Mouse (Mus musculus): ENCODE measurements at regions not wholly inside any gene's neighbourhood (a gene's known extent, or its start where the extent isn't known, plus 50 kb on each side); places are given as distances from the start of the nearest gene placed in this dataset.

DNA sequence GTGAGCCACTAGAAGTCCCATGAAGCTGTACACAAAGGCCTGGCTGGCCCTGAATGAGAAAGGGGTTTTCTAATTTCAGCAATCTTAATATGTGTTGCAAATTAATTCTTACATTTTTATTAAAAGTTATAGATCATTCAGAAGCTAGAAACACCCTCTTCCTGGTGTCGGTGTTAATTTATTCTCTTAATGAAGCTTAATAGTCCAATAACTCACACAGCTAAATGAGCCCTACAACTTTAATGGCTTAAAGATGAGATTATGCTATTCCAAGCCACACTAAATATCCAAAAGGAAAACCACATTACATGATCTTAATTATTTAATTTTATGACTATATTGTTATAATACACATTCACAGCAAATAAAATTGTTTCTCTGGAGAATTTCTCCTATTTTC, 585.7 kb downstream of the Basp1 start:
- H3K4me1 ChIP-seq = no peaks in the 10 kb centered on the region
- H3K27ac ChIP-seq (replicated peaks) = no peak overlapping the region
- no peaks in the 10 kb centered on the region for H3K36me3 ChIP-seq
- no peaks in the 10 kb centered on the region for H3K9me3 ChIP-seq (replicated peaks)
- DNase-seq (ENCODE audit: low spot score) = no peak
- WGBS = 91% methylated on average over 1 of the region's 1 CpGs
- no peaks in the 10 kb centered on the region for H3K27me3 ChIP-seq (ENCODE audit: low read depth, poor library complexity, severe bottlenecking)
- no peak overlapping the region for H3K4me3 ChIP-seq

- Histone ChIP-seq H3K36me3 (no peaks in the 10 kb centered on the region), H3K27me3 (ENCODE audit: low read depth, poor library complexity, severe bottlenecking) (no peaks in the 10 kb centered on the region), H3K4me1 (no peaks in the 10 kb centered on the region), H3K27ac (replicated peaks) (no peak overlapping the region), H3K4me3 (no peak overlapping the region), H3K9me3 (replicated peaks) (no peaks in the 10 kb centered on the region)
- DNase-seq (ENCODE audit: low spot score) = no peak
Observed at GRCm38 (mm10) chr15:24827259-24827658, 586.3 kb downstream of the Basp1 start.

DNA sequence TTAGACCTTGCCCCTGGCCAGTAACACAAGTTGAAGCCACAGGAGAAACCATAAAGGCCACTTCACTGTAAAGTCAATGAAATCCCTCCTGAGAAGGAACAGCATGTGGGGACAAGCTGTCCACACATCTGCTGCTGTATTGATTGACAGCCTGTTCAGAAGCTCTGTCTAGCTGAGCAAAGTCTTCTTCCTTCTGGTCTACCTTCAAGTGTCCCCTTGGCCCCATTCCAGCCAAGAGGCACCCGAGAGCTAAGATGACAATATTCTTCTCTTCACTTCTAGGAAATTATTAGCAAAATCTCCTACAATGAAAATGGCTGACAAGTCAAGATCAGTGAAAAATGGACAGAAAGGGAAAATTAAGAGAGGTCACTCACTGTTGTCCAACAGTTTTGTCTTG, 616.7 kb downstream of the Basp1 start:
- DNase-seq (ENCODE audit: low spot score) = peak; percentile 15
- Histone ChIP-seq H3K4me3 (no peak overlapping the region), H3K36me3 (no peaks in the 10 kb centered on the region), H3K9me3 (replicated peaks) (no peaks in the 10 kb centered on the region), H3K27ac (replicated peaks) (no peak overlapping the region), H3K4me1 (no peaks in the 10 kb centered on the region), H3K27me3 (ENCODE audit: low read depth, poor library complexity, severe bottlenecking) (no peaks in the 10 kb centered on the region)
- WGBS = 87% methylated on average over 1 of the region's 1 CpGs

DNA sequence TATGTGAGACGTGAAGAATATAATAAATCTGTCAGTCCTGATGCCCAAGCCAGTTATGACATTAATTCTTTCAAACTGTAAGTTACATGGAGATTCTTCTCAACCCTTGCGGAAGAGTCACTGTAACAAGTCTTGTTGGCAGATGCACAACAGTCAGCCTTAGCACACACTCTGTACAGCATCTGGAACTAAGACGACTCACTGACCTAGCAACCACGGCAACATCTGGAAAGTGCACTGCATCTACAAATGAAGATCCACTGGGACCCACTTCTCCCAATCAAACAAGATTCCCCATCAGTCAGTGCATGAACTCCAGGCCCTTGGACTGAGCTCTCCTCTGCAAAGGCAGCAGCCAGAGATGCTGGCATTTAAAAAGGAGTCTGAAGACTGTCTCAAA, 620.2 kb downstream of the Basp1 start:
- Histone ChIP-seq H3K4me1 (no peaks in the 10 kb centered on the region), H3K36me3 (no peaks in the 10 kb centered on the region), H3K9me3 (replicated peaks) (no peaks in the 10 kb centered on the region), H3K27me3 (ENCODE audit: low read depth, poor library complexity, severe bottlenecking) (no peaks in the 10 kb centered on the region), H3K4me3 (no peak overlapping the region), H3K27ac (replicated peaks) (no peak overlapping the region)
- WGBS = 87% methylated on average over 4 of the region's 4 CpGs
- no peak for DNase-seq (ENCODE audit: low spot score)

GRCm38 (mm10) chr15:24786336-24786735, 627.2 kb downstream of the Basp1 start:
- no peak overlapping the region for H3K27ac ChIP-seq (replicated peaks)
- DNase-seq (ENCODE audit: low spot score) = no peak
- H3K4me3 ChIP-seq = no peak overlapping the region
- no peaks in the 10 kb centered on the region for H3K36me3 ChIP-seq
- H3K27me3 ChIP-seq (ENCODE audit: low read depth, poor library complexity, severe bottlenecking) = no peaks in the 10 kb centered on the region
- no peaks in the 10 kb centered on the region for H3K9me3 ChIP-seq (replicated peaks)
- WGBS = 83% methylated on average over 3 of the region's 3 CpGs
- H3K4me1 ChIP-seq = no peaks in the 10 kb centered on the region

DNA sequence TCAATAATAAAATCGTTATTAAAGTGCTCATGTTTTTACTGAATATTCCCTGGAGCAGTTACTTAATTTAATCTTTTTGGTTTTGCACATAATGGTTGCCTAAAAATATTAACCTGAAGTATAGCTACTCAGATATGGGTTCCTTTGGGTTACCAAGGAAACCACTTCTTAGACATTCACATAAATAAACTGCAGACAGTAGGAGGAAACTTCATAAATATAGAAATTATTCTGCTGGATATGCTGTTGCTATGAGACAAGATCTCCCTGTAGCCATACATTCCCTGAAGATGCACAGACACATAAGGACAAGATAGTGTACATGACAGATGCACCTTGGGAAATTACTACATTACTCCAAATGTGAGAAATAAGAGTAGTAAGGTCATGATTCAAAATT, 635.3 kb downstream of the Basp1 start:
- 81% methylated on average over 1 of the region's 1 CpGs for WGBS
- H3K4me1 ChIP-seq = no peaks in the 10 kb centered on the region
- H3K4me3 ChIP-seq = no peak overlapping the region
- H3K9me3 ChIP-seq (replicated peaks) = no peaks in the 10 kb centered on the region
- no peak for DNase-seq (ENCODE audit: low spot score)
- no peaks in the 10 kb centered on the region for H3K36me3 ChIP-seq
- no peak overlapping the region for H3K27ac ChIP-seq (replicated peaks)
- no peaks in the 10 kb centered on the region for H3K27me3 ChIP-seq (ENCODE audit: low read depth, poor library complexity, severe bottlenecking)

DNA sequence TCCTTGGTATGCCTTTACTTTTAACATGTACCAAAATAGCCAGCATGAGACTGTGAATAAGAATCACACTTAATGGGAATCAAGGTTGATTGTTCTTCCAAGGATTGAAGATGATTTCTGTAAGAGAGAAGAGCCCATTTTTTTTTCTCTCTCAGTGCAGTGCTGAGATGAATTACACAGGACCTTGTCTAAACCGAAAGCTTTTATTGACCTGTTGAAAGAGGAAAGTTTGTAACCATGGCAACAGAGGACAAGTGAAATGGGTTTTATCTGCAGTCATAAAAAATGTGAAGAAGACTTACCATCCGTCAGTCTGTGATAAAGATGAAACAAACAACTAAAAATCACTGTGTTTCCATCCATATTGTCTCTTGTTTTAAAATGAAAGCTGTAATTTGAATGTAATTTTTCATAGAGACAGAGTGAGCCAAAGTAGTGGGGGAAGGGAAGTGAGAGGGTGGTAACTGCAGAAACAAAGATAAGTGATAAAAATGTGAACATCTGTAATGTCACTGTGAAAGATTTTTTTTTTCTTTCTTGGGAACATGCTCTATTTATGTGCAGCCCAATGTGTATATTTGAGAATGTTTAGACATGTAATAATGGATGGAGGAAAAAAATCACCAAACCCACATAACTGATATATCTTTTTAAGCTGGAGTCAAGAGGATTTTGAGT, 661.9 kb downstream of the Basp1 start:
- H3K9me3 ChIP-seq (replicated peaks) = no peaks in the 10 kb centered on the region
- 38% methylated on average over 2 of the region's 2 CpGs for WGBS
- no peak overlapping the region for H3K27ac ChIP-seq (replicated peaks)
- no peaks in the 10 kb centered on the region for H3K27me3 ChIP-seq (ENCODE audit: low read depth, poor library complexity, severe bottlenecking)
- no peak for DNase-seq (ENCODE audit: low spot score)
- peaks cover 13% of the 10 kb centered on the region for H3K4me1 ChIP-seq
- no peaks in the 10 kb centered on the region for H3K36me3 ChIP-seq
- H3K4me3 ChIP-seq = no peak overlapping the region

DNA sequence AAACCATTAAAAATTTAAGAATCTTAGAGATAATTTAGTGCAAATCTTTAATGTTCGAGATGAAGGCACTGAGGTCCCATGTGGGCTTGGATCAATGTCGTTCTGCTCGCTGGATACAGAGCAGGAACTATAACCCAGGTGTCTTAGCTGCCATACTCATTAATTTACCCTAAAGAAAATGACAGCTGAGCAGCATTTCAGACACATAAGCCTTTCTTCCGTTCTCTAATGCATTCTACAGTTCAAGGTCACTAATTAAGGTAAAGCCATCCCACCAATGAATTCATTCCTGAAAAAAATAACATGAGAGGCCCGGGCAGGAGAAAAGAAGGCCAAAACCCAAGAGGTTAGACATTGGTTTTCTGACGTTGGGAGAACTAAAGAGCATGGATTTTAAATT, 670.3 kb downstream of the Basp1 start:
- no peak for DNase-seq (ENCODE audit: low spot score)
- Histone ChIP-seq H3K4me1 (no peaks in the 10 kb centered on the region), H3K27ac (replicated peaks) (no peak overlapping the region), H3K27me3 (ENCODE audit: low read depth, poor library complexity, severe bottlenecking) (no peaks in the 10 kb centered on the region), H3K9me3 (replicated peaks) (no peaks in the 10 kb centered on the region), H3K4me3 (no peak overlapping the region), H3K36me3 (no peaks in the 10 kb centered on the region)
- WGBS = 76% methylated on average over 6 of the region's 6 CpGs

DNA sequence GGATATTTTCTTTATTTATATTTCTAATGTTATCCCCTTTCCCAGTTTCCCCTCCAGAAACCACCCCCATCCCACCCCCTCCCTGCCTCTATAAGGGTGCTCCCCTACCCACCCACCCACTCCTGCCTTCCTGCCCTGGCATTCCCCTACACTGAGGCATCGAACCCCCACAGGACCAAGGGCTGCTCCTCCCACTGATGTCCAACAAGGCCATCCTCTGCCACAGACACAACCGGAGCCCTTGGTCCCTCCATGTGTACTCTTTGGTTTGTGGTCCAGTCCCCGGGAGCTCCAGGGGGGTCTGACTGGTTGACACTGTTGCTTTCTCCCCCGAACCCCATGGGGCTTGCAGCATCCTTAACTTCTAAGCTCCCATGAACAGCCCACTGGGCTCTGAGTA, 688.4 kb downstream of the Basp1 start:
- DNase-seq (ENCODE audit: low spot score) = no peak
- no peaks in the 10 kb centered on the region for H3K36me3 ChIP-seq
- H3K27ac ChIP-seq (replicated peaks) = no peak overlapping the region
- no peaks in the 10 kb centered on the region for H3K9me3 ChIP-seq (replicated peaks)
- H3K4me1 ChIP-seq = no peaks in the 10 kb centered on the region
- H3K4me3 ChIP-seq = no peak overlapping the region
- no peaks in the 10 kb centered on the region for H3K27me3 ChIP-seq (ENCODE audit: low read depth, poor library complexity, severe bottlenecking)
- WGBS = 95% methylated on average over 4 of the region's 4 CpGs

DNA sequence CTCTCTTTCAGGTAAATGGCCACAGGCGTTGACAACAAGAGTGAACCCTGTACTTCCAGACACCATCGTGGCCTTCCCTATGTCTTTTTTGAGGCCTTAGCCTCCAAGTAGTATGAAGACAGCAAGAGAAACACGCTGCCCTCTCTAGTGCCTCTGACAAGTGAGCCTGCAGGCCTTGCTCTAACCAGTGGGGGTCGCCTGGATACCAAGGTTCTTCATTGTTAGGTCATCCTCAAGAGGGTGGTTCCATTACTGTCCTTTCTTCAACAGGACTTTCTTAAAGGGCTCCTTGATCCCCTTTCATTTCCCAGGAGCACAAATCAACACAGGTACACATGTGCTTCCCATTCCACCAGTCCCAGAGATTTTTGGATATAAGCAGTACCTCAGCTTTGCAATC, 688.9 kb downstream of the Basp1 start:
- no peak overlapping the region for H3K27ac ChIP-seq (replicated peaks)
- no peaks in the 10 kb centered on the region for H3K27me3 ChIP-seq (ENCODE audit: low read depth, poor library complexity, severe bottlenecking)
- H3K4me3 ChIP-seq = no peak overlapping the region
- H3K9me3 ChIP-seq (replicated peaks) = no peaks in the 10 kb centered on the region
- no peaks in the 10 kb centered on the region for H3K4me1 ChIP-seq
- H3K36me3 ChIP-seq = no peaks in the 10 kb centered on the region
- DNase-seq (ENCODE audit: low spot score) = peak; percentile 61
- WGBS = 51% methylated on average over 4 of the region's 4 CpGs

DNA sequence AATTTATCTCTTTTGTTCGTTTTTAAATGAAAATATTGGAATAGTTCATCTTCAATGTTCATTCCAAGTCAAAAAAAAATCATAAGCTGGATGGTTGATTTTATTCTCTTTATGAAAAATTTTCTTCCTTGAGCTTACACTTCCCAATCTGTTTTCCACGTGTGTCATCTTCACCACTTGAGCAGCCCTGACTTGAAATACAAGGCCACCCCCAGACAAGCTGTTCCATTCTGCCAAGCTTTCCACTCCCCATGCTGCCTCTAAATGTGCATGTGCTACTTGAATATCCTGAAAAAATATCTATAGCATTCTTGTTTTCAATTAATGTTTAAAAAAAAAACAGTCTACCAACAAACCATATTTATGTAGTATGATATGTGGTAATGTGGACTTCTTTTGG, 693.2 kb downstream of the Basp1 start:
- no peaks in the 10 kb centered on the region for H3K9me3 ChIP-seq (replicated peaks)
- 73% methylated on average over 2 of the region's 2 CpGs for WGBS

GRCm38 (mm10) chr15:24682167-24682566, 731.4 kb downstream of the Basp1 start:
- no peak overlapping the region for H3K27ac ChIP-seq (replicated peaks)
- H3K27me3 ChIP-seq (ENCODE audit: low read depth, poor library complexity, severe bottlenecking) = no peaks in the 10 kb centered on the region
- no peak overlapping the region for H3K4me3 ChIP-seq
- no peaks in the 10 kb centered on the region for H3K36me3 ChIP-seq
- no peaks in the 10 kb centered on the region for H3K9me3 ChIP-seq (replicated peaks)
- WGBS = 79% methylated on average over 4 of the region's 4 CpGs
- no peak for DNase-seq (ENCODE audit: low spot score)
- H3K4me1 ChIP-seq = no peaks in the 10 kb centered on the region

More for the DNA sequence above, 693.2 kb downstream of the Basp1 start:
- Histone ChIP-seq H3K4me3 (no peak overlapping the region), H3K27ac (replicated peaks) (no peak overlapping the region), H3K4me1 (no peaks in the 10 kb centered on the region), H3K36me3 (no peaks in the 10 kb centered on the region), H3K27me3 (ENCODE audit: low read depth, poor library complexity, severe bottlenecking) (no peaks in the 10 kb centered on the region)
- DNase-seq (ENCODE audit: low spot score) = no peak

DNA sequence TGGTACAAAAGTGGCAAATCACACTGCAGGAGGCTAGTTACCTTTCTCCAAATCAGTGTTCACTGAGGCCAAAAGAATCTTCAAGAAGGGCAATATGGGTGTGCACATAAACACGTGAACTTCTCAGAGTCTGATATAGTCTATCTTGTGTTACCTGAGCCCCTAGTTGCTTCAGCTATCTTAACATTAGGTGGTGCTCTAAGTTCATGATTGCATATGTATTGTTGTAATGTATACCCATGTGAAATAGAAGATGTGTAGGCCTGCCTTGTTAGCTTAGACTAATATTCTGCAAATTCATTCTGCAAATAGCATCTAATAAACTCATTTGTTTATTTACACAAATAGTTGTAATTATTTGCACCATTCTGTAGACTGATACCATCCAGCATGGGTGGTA, 764.6 kb downstream of the Basp1 start:
- 76% methylated on average over 1 of the region's 1 CpGs for WGBS
- H3K27me3 ChIP-seq (ENCODE audit: low read depth, poor library complexity, severe bottlenecking) = no peaks in the 10 kb centered on the region
- H3K4me3 ChIP-seq = no peak overlapping the region
- no peak overlapping the region for H3K27ac ChIP-seq (replicated peaks)
- no peaks in the 10 kb centered on the region for H3K36me3 ChIP-seq
- H3K9me3 ChIP-seq (replicated peaks) = peaks cover 7% of the 10 kb centered on the region
- no peak for DNase-seq (ENCODE audit: low spot score)
- H3K4me1 ChIP-seq = no peaks in the 10 kb centered on the region

DNA sequence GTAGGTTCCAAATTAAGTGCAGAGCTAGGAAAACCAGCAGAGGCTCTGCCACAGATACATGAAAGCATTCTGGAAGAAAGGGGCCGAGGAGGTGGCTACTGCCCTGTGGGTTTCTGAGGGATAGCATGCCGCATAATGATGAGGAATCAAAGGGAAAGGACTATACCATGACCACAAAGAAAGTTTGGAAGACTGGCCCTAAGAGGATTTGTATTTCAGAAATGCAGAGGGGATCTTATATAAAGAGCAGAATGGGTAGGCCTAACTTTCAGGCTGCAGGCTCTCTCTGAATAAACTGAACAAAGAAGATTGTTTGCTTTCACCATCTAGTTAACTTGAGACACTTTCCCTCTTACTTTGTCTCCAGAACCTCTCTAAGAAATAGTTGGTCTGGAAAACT, 777.9 kb downstream of the Basp1 start:
- Histone ChIP-seq H3K27me3 (ENCODE audit: low read depth, poor library complexity, severe bottlenecking) (no peaks in the 10 kb centered on the region), H3K27ac (replicated peaks) (no peak overlapping the region)
- DNase-seq (ENCODE audit: low spot score) = peak; percentile 14

More for the DNA sequence above, 777.9 kb downstream of the Basp1 start:
- 31% methylated on average over 2 of the region's 2 CpGs for WGBS
- Histone ChIP-seq H3K4me3 (no peak overlapping the region), H3K36me3 (no peaks in the 10 kb centered on the region), H3K9me3 (replicated peaks) (no peaks in the 10 kb centered on the region), H3K4me1 (peaks cover 13% of the 10 kb centered on the region; the same call in 1 of the 2 replicates)

Data from midbrain, embryonic 10.5 days (tissue).